Mouse (Mus musculus): ENCODE measurements around the gene Chrne.

GRCm38 (mm10) chr11:70643051-70643450 is 24.0 kb upstream of the Chrne start:
- TF ChIP-seq POLR2A (IDR thresholded peaks at IDR 0.05; ENCODE audit: low read depth, low read length), result no peak
- no peak for TF ChIP-seq CTCF (IDR thresholded peaks at IDR 0.05; ENCODE audit: extremely low read depth, insufficient read depth, insufficient read length, insufficient replicate concordance)

All from spleen, adult 2 months (tissue).